Mouse (Mus musculus): ENCODE data around the gene Ppp3ca. TPM values are rescaled to one million over a fixed set of nuclear protein-coding genes. Genes with fewer than 3 reads are reported as not detected.

The Ppp3ca gene
- total RNA-seq, 2 experiments from 2014 or later: 1,278 to 1,345 TPM

- DNase-seq: no peak
These were observed 55.6 kb downstream of the Ppp3ca start for GRCm38 (mm10) chr3:136725311-136726156.

- no peak for DNase-seq
These were observed 58.0 kb downstream of the Ppp3ca start for GRCm38 (mm10) chr3:136727877-136728276.

GRCm38 (mm10) chr3:136729978-136730377 lies 60.1 kb downstream of the Ppp3ca start:
- DNase-seq: no peak

GRCm38 (mm10) chr3:136731579-136731978 lies 61.7 kb downstream of the Ppp3ca start:
- no peak for DNase-seq

GRCm38 (mm10) chr3:136736021-136736420 lies 66.1 kb downstream of the Ppp3ca start:
- no peak for DNase-seq

GRCm38 (mm10) chr3:136736773-136737298 lies 66.9 kb downstream of the Ppp3ca start:
- no peak for DNase-seq

- DNase-seq: no peak
These were observed 68.5 kb downstream of the Ppp3ca start for GRCm38 (mm10) chr3:136738474-136738873.

- DNase-seq: no peak
These were observed 69.0 kb downstream of the Ppp3ca start for GRCm38 (mm10) chr3:136738914-136739313.

GRCm38 (mm10) chr3:136741659-136742058 lies 71.7 kb downstream of the Ppp3ca start:
- DNase-seq: no peak

- no peak for DNase-seq
These were observed 72.5 kb downstream of the Ppp3ca start for GRCm38 (mm10) chr3:136742258-136743057.

GRCm38 (mm10) chr3:136744295-136744897 lies 74.5 kb downstream of the Ppp3ca start:
- DNase-seq: no peak

- no peak for DNase-seq
These were observed 75.5 kb downstream of the Ppp3ca start for GRCm38 (mm10) chr3:136745456-136745855.

- DNase-seq: no peak
These were observed 79.0 kb downstream of the Ppp3ca start for GRCm38 (mm10) chr3:136748761-136749476.

GRCm38 (mm10) chr3:136749477-136749797 lies 79.5 kb downstream of the Ppp3ca start:
- no peak for DNase-seq

- no peak for DNase-seq
These were observed 80.0 kb downstream of the Ppp3ca start for GRCm38 (mm10) chr3:136749951-136750350.

GRCm38 (mm10) chr3:136752126-136752716 lies 82.3 kb downstream of the Ppp3ca start:
- no peak for DNase-seq

GRCm38 (mm10) chr3:136756137-136756536 lies 86.2 kb downstream of the Ppp3ca start:
- no peak for DNase-seq

- no peak for DNase-seq
These were observed 89.5 kb downstream of the Ppp3ca start for GRCm38 (mm10) chr3:136759446-136759845.

GRCm38 (mm10) chr3:136761292-136761978 lies 91.5 kb downstream of the Ppp3ca start:
- DNase-seq: no peak

GRCm38 (mm10) chr3:136761979-136762341 lies 92.0 kb downstream of the Ppp3ca start:
- no peak for DNase-seq

GRCm38 (mm10) chr3:136763717-136764270 lies 93.9 kb downstream of the Ppp3ca start:
- DNase-seq: no peak

Data from layer of hippocampus, postnatal 36 days (tissue).